Mouse (Mus musculus): Measurements from ENCODE around the gene Pum2. TPM values are rescaled to one million over a fixed set of nuclear protein-coding genes. Genes with fewer than 3 reads are reported as not detected.

Gene Pum2
- polyA plus RNA-seq (2015; fragmentation: Illumina TruSeq; extraction: RNeasy Lipid Tissue Mini Kit (QIAGEN cat#74804); ENCODE audit: low read depth, low replicate concordance), result 100 TPM

DNA sequence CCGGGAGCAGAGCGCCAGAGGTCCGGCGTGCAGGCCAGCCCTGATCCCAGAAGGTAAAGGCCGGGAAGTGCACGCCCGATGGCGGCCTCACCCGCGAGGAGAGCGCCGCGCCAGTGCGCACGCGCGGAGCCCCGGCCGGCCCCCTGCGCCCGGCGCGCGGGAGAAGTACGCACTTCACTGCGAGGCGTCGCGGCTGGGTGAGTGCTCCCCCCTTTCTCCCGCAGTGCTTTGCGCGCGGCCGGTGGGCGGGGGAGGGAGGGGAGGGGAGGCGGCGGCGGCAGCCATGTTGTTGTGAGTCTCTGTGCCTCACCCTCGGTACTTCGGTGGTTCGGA is at the start of gene Pum2:
Pum2 (plus strand) TSS at position 161 of the 333 bp plus-strand sequence.

DNA sequence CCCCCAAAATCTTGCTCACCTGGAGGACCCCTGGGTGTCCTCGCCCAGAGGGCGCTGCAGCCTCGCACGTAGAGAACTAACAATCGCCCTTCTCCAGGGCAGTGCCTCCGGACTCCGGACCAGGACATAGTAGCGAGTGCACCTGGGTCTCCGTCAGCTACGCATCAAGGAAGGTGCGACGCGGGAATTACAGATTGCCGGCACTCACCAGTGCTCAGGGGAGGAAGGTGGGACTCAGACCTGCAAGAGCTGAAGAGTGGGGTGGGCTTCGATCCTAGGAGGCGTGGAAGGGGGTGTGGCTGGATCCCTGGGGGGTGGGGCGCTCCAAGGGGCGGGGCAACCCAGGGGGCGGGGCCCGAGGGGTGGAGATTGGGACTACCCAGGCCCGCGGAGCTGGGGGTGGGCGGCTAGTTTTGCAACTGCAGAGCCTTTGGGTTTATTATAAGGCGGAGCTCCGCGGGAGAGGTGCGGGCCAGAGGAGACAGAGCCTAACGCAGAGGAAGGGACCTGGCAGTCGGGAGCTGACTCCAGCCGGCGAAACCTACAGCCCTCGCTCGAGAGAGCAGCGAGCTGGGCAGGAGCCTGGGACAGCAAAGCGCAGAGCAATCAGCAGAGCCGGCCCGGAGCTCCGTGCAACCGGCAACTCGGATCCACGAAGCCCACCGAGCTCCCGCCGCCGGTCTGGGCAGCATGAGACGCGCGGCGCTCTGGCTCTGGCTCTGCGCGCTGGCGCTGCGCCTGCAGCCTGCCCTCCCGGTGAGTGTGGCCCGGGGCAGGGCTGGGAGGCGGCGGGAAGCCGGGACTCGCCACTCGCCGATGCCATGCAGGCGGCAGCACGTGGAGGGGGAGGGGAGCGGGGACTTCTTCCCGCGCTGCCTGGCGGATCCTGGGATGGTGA is 97.3 kb downstream of the Pum2 start, which contains the start of gene Sdc1:
Sdc1 (plus strand) TSS at position 378 of the 898 bp plus-strand sequence.

Other genes with a start within 250 kb of the Pum2 start
- gene Rhob, start 174.1 kb upstream of the Pum2 start, polyA plus RNA-seq (2015; fragmentation: Illumina TruSeq; extraction: RNeasy Lipid Tissue Mini Kit (QIAGEN cat#74804); ENCODE audit: low read depth, low replicate concordance), result 230 TPM
- gene Slc7a15, start 75.1 kb upstream of the Pum2 start, polyA plus RNA-seq (2015; fragmentation: Illumina TruSeq; extraction: RNeasy Lipid Tissue Mini Kit (QIAGEN cat#74804); ENCODE audit: low read depth, low replicate concordance), result not detected
- 1.2 TPM for gene Sdc1, start 97.2 kb downstream of the Pum2 start, polyA plus RNA-seq (2015; fragmentation: Illumina TruSeq; extraction: RNeasy Lipid Tissue Mini Kit (QIAGEN cat#74804); ENCODE audit: low read depth, low replicate concordance)
- 306 TPM for gene Laptm4a, start 247.5 kb downstream of the Pum2 start, polyA plus RNA-seq (2015; fragmentation: Illumina TruSeq; extraction: RNeasy Lipid Tissue Mini Kit (QIAGEN cat#74804); ENCODE audit: low read depth, low replicate concordance)